Mouse (Mus musculus) urinary bladder, postnatal 36 days (tissue): Measurements from ENCODE around the gene Olfr667.
"Not testable (repeated sequence)": the region's sequence is repeated elsewhere in the genome, so short reads cannot be mapped to it uniquely, and the experiment has no call there.

Experiments
- DNase-seq, 2 experiments: peaks; one replicate each; pipeline ENCODE4 v3.0.0; 2022; ENCODE audit warnings: low spot score in 2 of 2, mixed read lengths in 1 of 2

Gene Olfr667

DNA sequence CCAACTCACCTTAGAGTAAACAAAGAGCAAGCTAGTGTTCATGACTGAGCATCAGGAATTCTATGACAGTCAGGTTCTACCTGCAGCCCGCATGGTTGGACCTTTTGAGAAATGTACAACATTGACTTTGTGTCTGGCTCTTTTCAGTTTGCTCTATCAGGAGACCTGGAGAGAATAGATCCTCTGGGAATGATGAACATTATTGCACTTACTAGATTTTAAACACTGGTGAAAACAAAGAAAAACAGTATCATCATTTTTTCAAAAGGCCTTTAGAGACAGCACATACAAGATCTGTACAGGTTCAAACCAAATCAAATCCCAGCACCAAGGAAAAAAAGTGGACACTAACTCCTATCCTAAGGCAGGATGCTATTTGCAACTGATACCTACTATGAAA is at the start of gene Olfr667:
TSS of gene Olfr667 (minus strand) at position 101 of the 400 bp plus-strand sequence.
- DNase-seq = no peak

DNA sequence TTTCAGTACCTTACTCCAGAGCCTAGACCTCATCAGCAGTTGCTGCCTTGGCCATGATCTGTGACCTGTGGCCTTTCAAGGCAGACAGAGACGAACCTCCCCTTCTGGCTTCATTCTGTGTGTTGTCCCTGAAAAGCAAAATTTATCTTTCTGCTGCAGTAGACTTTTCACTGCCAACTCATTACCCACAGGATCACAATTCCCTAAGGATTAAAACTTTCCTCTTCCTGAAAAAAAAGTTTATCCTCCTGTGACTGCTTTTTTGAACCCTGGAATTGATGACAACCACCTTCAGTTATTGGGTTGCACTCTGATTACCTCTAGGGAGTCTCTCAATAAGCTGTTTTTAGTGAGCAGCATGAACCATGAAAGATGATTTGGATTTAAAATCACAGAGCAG is 41.2 kb upstream of the Olfr667 start, which contains the start of gene Olfr670:
TSS of gene Olfr670 (minus strand) at position 101 of the 400 bp plus-strand sequence.
- DNase-seq = no peak

DNA sequence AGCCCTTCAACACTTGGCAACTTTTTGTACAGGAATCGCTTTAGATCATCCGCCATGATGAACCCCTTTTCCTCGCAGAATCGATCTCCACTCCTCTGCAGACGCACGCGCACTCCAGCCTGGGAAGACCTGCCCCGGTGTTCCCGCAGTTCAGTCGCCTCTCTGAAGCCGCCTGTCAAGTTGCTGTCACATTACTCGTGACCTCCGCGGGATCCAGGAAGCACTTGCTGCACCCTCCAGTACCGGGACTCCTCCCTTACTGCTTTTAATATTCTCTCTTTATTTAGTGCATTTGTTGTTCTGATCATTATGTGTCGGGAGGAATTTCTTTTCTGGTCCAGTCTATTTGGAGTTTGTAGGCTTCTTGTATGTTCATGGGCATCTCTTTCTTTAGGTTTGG is 29.0 kb upstream of the Olfr667 start:
- DNase-seq = not testable (repeated sequence)

DNA sequence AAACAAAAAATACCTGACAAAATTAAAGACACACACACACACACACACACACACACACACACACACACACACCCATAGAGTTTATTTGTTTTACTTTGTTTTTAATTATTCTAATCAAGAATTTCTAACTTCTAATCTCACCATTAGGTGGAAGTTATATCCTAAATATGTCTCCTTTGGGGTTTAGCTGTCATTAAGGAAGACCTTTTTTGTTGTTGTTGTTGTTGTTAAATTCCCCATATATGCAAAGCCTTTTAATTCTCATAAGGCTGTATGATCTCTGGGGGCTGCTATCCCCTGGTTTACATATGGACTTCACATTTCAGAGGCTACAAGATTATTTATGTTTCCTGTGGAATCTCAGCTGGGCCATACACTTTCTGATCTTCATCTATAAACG is 12.7 kb upstream of the Olfr667 start, which contains the start of gene Olfr669:
TSS of gene Olfr669 (plus strand) at position 301 of the 400 bp plus-strand sequence.
- DNase-seq = no peak

DNA sequence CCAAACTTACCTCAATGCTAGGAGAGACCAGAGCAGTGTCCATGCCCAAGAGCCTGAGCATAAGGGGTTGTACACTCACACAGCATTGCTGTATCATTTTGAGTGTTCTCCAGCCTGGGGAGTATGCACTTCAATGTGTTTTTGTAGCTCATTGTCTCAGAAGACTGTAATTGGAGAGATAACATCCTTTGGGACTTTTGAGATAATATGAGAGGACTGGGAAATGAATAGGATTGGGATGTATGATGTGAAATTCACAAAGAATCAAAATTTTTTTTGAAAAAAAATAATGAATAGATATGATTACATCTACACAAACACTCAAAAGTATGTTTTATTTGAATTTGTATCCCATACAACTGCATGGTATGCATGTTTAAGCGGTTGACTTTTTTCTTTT is 6.7 kb upstream of the Olfr667 start, which contains the start of gene Olfr668:
TSS of gene Olfr668 (minus strand) at position 101 of the 400 bp plus-strand sequence.
- no peak for DNase-seq

DNA sequence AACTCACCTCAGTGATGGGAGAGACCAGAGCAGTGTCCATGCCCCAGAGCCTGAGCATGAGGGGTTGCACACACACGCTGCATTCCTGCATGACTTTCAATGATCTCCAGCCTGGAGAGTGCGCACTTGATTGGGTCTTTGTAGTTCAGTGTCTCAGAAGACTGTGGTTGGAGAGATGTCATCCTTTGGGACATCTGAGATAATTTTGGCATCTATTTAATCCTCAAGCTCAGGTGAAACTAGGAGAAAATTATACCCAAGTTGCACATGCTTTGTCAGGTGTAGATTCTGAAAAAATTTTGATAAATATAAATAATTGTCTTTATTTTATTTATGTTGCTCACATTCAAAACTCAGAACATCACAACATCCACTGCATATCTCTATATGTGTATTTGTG is 25.4 kb downstream of the Olfr667 start, which contains the start of gene Olfr666:
TSS of gene Olfr666 (minus strand) at position 101 of the 400 bp plus-strand sequence.
- no peak for DNase-seq

DNA sequence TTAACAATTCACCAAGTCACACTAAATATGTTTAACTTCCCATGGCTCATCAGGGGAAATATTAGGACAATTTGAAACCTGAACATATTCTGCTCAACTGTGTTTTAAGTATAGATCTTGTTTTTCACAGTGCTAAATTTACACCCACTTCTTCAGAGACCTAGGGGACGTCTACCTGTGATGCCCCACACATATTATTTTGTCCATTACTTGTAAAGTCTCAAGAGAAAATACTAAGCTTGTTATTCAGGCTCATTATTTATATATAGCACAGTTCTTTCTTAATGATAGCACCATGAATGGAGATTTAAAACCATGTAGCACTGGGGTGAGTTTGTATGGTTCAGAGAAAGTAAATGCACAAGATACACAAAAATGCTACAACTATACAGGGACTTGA is 43.6 kb downstream of the Olfr667 start, which contains the start of gene Olfr665:
TSS of gene Olfr665 (plus strand) at position 301 of the 400 bp plus-strand sequence.
- DNase-seq = no peak
